Mouse (Mus musculus): ENCODE measurements at regions not wholly inside any gene's neighbourhood (a gene's known extent, or its start where the extent isn't known, plus 50 kb on each side); places are given as distances from the start of the nearest gene placed in this dataset.

- DNase-seq (ENCODE audit: low read depth): peak; percentile 1
These were observed 612.5 kb upstream of the Nrsn1 start for GRCm38 (mm10) chr13:25882818-25883217.

GRCm38 (mm10) chr13:25868923-25869322, 598.6 kb upstream of the Nrsn1 start:
- no peak for DNase-seq (ENCODE audit: low read depth)

GRCm38 (mm10) chr13:25858207-25858606, 587.9 kb upstream of the Nrsn1 start:
- DNase-seq (ENCODE audit: low read depth): no peak

- DNase-seq (ENCODE audit: low read depth): no peak
These were observed 587.3 kb upstream of the Nrsn1 start for GRCm38 (mm10) chr13:25857569-25857968.

GRCm38 (mm10) chr13:25857096-25857495, 586.8 kb upstream of the Nrsn1 start:
- no peak for DNase-seq (ENCODE audit: low read depth)

GRCm38 (mm10) chr13:25856549-25856948, 586.2 kb upstream of the Nrsn1 start:
- DNase-seq (ENCODE audit: low read depth): no peak

- DNase-seq (ENCODE audit: low read depth): no peak
These were observed 577.9 kb upstream of the Nrsn1 start for GRCm38 (mm10) chr13:25848156-25848555.

- no peak for DNase-seq (ENCODE audit: low read depth)
These were observed 567.9 kb upstream of the Nrsn1 start for GRCm38 (mm10) chr13:25838237-25838636.

GRCm38 (mm10) chr13:25829146-25829924, 559.0 kb upstream of the Nrsn1 start:
- DNase-seq (ENCODE audit: low read depth): peak; percentile 63

- DNase-seq (ENCODE audit: low read depth): no peak
These were observed 538.4 kb upstream of the Nrsn1 start for GRCm38 (mm10) chr13:25808564-25809253.

- DNase-seq (ENCODE audit: low read depth): no peak
These were observed 523.0 kb upstream of the Nrsn1 start for GRCm38 (mm10) chr13:25793216-25793803.

GRCm38 (mm10) chr13:25781161-25781560, 510.9 kb upstream of the Nrsn1 start:
- no peak for DNase-seq (ENCODE audit: low read depth)

GRCm38 (mm10) chr13:25777706-25778105, 507.4 kb upstream of the Nrsn1 start:
- no peak for DNase-seq (ENCODE audit: low read depth)

- DNase-seq (ENCODE audit: low read depth): no peak
These were observed 504.4 kb upstream of the Nrsn1 start for GRCm38 (mm10) chr13:25774586-25775182.

- DNase-seq (ENCODE audit: low read depth): no peak
These were observed 484.3 kb upstream of the Nrsn1 start for GRCm38 (mm10) chr13:25754515-25755105.

GRCm38 (mm10) chr13:25751409-25751777, 481.1 kb upstream of the Nrsn1 start:
- no peak for DNase-seq (ENCODE audit: low read depth)

GRCm38 (mm10) chr13:25750460-25751408, 480.4 kb upstream of the Nrsn1 start:
- no peak for DNase-seq (ENCODE audit: low read depth)

- DNase-seq (ENCODE audit: low read depth): peak; percentile 24
These were observed 468.3 kb upstream of the Nrsn1 start for GRCm38 (mm10) chr13:25738601-25739000.

GRCm38 (mm10) chr13:25729327-25729892, 459.1 kb upstream of the Nrsn1 start:
- DNase-seq (ENCODE audit: low read depth): no peak

- peak; percentile 41 for DNase-seq (ENCODE audit: low read depth)
These were observed 457.3 kb upstream of the Nrsn1 start for GRCm38 (mm10) chr13:25727504-25728095.
